Mouse (Mus musculus) intestine, embryonic 15.5 days (tissue): Measurements from ENCODE around the gene Dync1h1. TPM values are rescaled to one million over a fixed set of nuclear protein-coding genes. Genes with fewer than 3 reads are reported as not detected.
"Not testable (repeated sequence)": the region's sequence is repeated elsewhere in the genome, so short reads cannot be mapped to it uniquely, and the experiment has no call there.

Source experiments
- ATAC-seq: fragments of 200-750 bp; cut with Nextera tagmentation; 2 replicates; pipeline ENCODE4 v1.8.0; 2017; ENCODE audit warnings: moderate TSS enrichment, moderate library complexity
- H3K27ac ChIP-seq: fragments of 300-500 bp; sonication (generic); 2 replicates; pipeline ENCODE4 v1.5.1; 2015; ENCODE audit warnings: mild to moderate bottlenecking, inconsistent platforms
- H3K27me3 ChIP-seq: fragments of 300-500 bp; sonication (generic); replicated peaks from 2 replicates; pipeline ENCODE4 v1.6.1; 2015; ENCODE audit warnings: inconsistent platforms
- H3K36me3 ChIP-seq: fragments of 300-500 bp; sonication (generic); 2 replicates; pipeline ENCODE4 v1.6.1; 2015; ENCODE audit warnings: inconsistent platforms
- H3K4me1 ChIP-seq: fragments of 300-500 bp; sonication (generic); replicated peaks from 2 replicates; pipeline ENCODE4 v1.6.1; 2015; ENCODE audit warnings: inconsistent platforms
- H3K4me2 ChIP-seq: fragments of 300-500 bp; sonication (generic); replicated peaks from 2 replicates; pipeline ENCODE4 v1.6.1; 2015; ENCODE audit warnings: mild to moderate bottlenecking, inconsistent platforms
- H3K4me3 ChIP-seq: fragments of 300-500 bp; sonication (generic); replicated peaks from 2 replicates; pipeline ENCODE4 v1.5.1; 2015; ENCODE audit warnings: inconsistent platforms
- H3K9ac ChIP-seq: fragments of 300-500 bp; sonication (generic); 2 replicates; pipeline ENCODE4 v1.6.1; 2015; ENCODE audit warnings: inconsistent platforms
- H3K9me3 ChIP-seq: fragments of 300-500 bp; sonication (generic); 2 replicates; pipeline ENCODE4 v1.6.1; 2016; ENCODE audit warnings: inconsistent platforms
- WGBS: fragments of 180-500 bp; shearing (Covaris S2); methylation state at CpG from one replicate; pipeline ENCODE4 v1.1.7; 2015; 5-methylcytosine and 5-hydroxymethylcytosine counted together
- polyA plus RNA-seq: library from polyadenylated mRNA; unstranded; fragments of >200 nt; fragmentation: Nextera tagmentation; extraction: Ambion mirVana; gene quantifications from 2 replicates; pipeline ENCODE4 v1.2.1, GENCODE M21; 2015

Dync1h1 gene
- polyA plus RNA-seq, 1 experiment from 2014 or later = 35.7 TPM

DNA sequence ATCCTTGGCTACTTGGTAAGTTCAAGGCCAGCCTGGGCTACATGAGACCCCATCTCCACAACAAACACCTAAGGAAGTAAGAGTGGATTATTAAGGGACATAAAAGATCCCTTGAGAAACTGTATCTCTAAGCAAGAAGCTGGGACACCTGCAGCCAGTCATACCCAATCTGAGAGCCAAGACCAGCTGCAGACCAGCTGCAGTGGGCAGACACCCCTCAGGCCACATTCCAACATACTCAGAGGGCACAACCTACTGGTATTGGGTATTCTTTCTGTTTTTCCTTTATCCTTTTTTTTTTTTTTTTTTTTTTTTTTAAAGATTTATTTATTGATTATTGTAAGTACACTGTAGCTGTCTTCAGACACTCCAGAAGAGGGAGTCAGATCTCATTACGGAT is 82.3 kb downstream of the Dync1h1 start:
- ATAC-seq = no peak
- Histone ChIP-seq H3K9me3 (no peaks in the 10 kb centered on the region), H3K36me3 (no peaks in the 10 kb centered on the region; the same call in 1 of the 2 replicates), H3K4me2 (no peak overlapping the region), H3K4me1 (peaks cover 7% of the 10 kb centered on the region; the same call in 1 of the 2 replicates), H3K4me3 (no peak overlapping the region), H3K27me3 (no peaks in the 10 kb centered on the region), H3K27ac (no peak overlapping the region), H3K9ac (no peak overlapping the region)
- WGBS = no CpG with 5 or more reads among the region's 1 CpGs

DNA sequence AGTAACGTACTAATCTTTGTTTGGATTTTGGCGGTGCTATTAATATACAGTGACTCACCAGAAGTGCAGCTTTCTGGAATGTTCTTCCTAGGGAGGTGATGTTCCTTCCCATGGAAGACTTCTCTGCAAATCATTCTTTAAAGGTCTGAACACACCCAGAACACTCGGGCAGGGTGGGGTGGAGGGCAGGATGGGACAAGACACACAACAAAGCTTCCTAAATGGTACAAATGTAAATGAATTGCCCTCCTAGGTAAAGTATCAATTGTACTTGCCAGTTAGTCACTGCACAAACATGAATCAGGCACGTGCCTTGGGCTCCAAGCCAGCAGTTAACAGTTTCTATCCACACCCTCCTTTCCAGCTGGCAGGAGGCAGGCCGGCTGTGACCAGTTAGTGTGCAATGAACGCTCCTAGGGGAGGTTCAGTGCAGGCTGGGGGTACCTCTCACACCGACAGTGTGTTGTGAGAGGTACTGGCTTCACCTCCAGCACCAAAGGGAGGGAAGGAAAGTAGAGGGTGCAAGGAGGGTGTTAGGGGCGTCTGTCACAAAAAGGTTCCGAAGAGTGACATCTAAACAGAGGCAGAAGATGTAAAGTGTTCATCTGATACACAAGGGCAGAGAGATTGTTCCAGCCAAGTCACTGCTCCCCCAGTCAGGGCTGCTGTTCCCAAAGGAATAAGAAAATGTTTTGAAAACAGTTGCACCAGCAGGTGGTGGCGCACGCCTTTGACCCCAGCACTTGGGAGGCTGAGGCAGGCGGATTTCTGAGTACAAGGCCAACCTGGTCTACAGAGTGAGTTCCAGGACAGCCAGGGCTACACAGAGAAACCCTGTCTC is 86.9 kb downstream of the Dync1h1 start:
- peak overlapping the region; percentile 59 for H3K27ac ChIP-seq
- peaks cover 10% of the 10 kb centered on the region for H3K36me3 ChIP-seq
- no peak overlapping the region for H3K4me2 ChIP-seq
- peak; percentile 93 for ATAC-seq
- H3K4me1 ChIP-seq = peaks cover 7% of the 10 kb centered on the region; the same call in 1 of the 2 replicates
- H3K27me3 ChIP-seq = no peaks in the 10 kb centered on the region
- no peak overlapping the region for H3K4me3 ChIP-seq
- WGBS = 43% methylated on average over 12 of the region's 12 CpGs
- H3K9me3 ChIP-seq = no peaks in the 10 kb centered on the region
- no peak overlapping the region for H3K9ac ChIP-seq

DNA sequence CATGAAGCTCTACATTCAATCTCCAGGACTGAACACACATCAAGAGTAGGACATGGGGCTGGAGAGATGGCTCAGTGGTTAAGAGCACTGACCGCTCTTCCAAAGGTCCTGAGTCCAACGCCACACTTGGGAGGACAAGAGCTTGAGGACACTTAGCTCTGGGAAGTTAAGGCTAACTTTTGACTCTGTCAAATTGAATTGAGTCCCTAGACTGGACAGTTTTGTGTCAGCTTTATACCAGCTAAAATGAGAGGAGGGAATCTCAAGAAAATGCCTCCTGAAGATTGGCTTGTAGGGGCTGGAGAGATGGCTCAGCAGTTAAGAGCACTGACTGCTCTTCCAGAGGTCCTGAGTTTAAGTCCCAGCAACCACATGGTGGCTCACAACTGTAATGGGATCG is 87.7 kb downstream of the Dync1h1 start:
- not testable (repeated sequence) for H3K9ac ChIP-seq, ATAC-seq, H3K27ac ChIP-seq, H3K4me2 ChIP-seq, H3K4me1 ChIP-seq, H3K9me3 ChIP-seq, H3K27me3 ChIP-seq, H3K4me3 ChIP-seq
- WGBS = 95% methylated on average over 3 of the region's 3 CpGs
- peaks cover 10% of the 10 kb centered on the region for H3K36me3 ChIP-seq

DNA sequence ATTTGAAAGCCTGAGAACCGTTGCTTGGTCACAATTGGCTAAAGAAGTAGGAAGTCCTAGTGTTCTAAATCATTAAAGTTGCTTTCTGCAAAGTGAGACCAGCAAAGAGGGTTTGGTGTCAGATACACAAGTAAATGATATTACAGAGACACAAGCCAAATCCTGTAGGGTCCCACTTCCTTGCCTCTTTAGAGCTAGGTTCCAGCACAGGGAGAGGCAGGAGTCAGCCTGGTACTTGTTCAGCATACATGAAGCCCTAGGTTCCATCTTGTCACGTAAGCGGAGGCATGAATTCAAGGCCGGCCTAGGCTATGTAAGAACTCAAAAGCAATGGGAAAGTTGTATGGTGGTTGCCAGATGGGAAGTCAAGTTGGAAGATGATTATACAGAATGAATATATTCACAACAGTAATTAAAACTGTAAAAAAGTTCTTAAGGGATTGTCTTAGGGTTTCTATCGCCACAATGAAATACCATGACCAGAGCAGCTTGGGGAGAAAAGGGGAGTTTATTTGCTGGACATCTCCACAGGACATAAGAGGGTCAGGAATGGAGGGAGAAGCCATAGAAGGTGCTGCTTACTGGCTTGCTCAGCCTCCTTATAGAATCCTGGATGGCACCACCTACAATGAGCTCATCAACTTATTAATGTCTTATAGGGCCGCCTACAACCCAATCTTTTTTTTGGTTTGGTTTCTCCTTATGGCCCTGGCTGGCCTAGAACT is 88.8 kb downstream of the Dync1h1 start:
- H3K27ac ChIP-seq = no peak overlapping the region
- 84% methylated on average over 6 of the region's 6 CpGs for WGBS
- no peaks in the 10 kb centered on the region for H3K9me3 ChIP-seq
- no peak for ATAC-seq
- H3K9ac ChIP-seq = no peak overlapping the region
- H3K36me3 ChIP-seq = peaks cover 14% of the 10 kb centered on the region
- H3K27me3 ChIP-seq = no peaks in the 10 kb centered on the region
- peaks cover 13% of the 10 kb centered on the region for H3K4me1 ChIP-seq
- no peak overlapping the region for H3K4me2 ChIP-seq
- no peak overlapping the region for H3K4me3 ChIP-seq

DNA sequence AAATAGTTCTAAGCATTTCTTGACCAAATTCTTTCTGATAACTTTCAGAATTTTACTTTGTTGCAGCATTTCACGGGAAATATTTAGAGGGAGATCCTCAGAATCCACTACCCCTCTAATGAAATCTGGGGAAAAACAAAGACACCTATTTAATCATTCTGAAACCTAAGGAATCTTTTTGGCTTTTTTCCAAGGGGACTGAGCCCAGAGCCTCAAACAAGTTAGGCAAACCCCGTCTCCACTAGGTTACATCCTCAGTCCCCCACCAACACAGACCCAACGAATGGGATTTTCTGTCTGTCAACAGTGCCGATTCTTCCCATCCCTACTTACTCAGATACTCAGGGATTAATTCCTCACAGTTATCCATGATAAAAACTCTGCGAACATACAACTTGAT is 92.1 kb downstream of the Dync1h1 start:
- not testable (repeated sequence) for ATAC-seq, H3K4me1 ChIP-seq, H3K27me3 ChIP-seq, H3K9me3 ChIP-seq, H3K4me3 ChIP-seq, H3K9ac ChIP-seq, H3K27ac ChIP-seq, H3K4me2 ChIP-seq
- H3K36me3 ChIP-seq = peaks cover 14% of the 10 kb centered on the region
- 67% methylated on average over 5 of the region's 5 CpGs for WGBS

DNA sequence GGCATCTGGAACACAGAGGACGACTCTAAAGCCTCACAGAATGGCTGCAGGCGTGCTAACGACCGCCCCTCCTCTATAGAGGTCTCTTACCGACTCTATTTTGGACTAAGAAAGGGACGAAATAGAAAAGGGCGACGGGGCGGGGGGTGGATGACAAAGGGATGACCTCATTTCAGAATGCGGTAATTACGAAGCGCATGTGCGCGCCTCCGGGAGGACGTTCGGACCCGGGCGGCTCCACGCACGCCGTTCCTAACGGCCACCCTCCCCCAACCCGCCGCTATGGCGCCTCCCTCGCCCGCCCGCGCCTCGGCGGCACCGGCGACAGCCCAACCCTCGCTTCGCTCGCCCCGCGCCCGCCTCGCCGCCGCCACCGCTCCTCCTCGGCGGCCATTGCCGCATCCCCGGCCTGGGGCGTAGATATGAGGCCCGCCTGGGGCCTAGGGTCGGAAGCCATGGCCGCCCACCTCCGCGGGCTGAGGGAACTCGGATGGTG is 94.5 kb downstream of the Dync1h1 start:
- peak; percentile 76 for ATAC-seq
- peaks cover 9% of the 10 kb centered on the region; the same call in 1 of the 2 replicates for H3K4me1 ChIP-seq
- H3K4me2 ChIP-seq = peak overlapping the region; percentile 57
- peaks cover 11% of the 10 kb centered on the region; the same call in 1 of the 2 replicates for H3K36me3 ChIP-seq
- H3K27me3 ChIP-seq = no peaks in the 10 kb centered on the region
- peak overlapping the region; percentile 92 for H3K27ac ChIP-seq
- no peaks in the 10 kb centered on the region for H3K9me3 ChIP-seq
- peak overlapping the region; percentile 100 for H3K4me3 ChIP-seq
- WGBS = under 1% methylated on average over 55 of the region's 55 CpGs
- H3K9ac ChIP-seq = peak overlapping the region; percentile 100

DNA sequence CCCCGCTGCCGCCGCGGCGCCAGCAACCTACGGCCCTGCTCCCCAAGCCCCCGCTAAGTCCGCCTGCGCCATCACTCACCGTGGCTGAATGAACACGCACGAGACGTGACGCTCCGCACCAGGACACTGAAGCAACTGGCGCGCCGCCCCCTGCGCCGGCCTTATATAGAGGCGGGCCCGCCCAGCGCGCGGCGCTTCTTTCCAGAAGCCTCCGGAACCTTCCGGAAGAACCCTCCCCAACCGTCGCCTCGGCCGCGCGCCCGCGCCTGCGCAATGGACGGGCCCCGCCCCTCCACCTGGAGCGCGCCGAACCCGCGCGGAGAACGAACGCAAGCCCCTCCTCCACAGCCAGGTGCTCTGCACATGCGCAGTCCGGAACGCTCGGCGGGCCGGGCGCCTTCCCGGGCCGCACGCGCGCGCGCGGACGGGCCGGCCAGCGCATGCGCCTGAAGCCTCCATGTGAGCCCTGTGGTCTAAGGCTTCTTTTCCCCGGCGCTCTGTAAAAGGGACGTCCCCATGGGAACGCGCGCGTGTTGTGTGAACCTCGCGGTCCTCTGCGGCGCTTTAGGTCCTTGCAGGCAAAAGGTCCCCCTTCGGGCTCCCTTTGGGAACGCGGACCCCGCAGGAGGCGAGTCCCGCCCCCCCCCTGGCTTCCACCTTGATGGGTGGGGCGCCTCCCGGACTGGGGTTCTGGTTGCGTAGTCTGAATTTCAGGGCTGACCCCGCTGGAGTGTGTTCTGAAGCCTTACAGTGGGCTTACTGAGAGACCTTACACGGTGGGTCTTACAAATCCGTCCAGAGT is 95.1 kb downstream of the Dync1h1 start:
- ATAC-seq = peak; percentile 97
- Histone ChIP-seq H3K4me2 (peak overlapping the region; percentile 79), H3K4me1 (peaks cover 9% of the 10 kb centered on the region; the same call in 1 of the 2 replicates), H3K9ac (peak overlapping the region; percentile 100), H3K9me3 (no peaks in the 10 kb centered on the region), H3K4me3 (peak overlapping the region; percentile 100), H3K27me3 (no peaks in the 10 kb centered on the region), H3K36me3 (peaks cover 11% of the 10 kb centered on the region; the same call in 1 of the 2 replicates), H3K27ac (peak overlapping the region; percentile 92)
- under 1% methylated on average over 89 of the region's 89 CpGs for WGBS

DNA sequence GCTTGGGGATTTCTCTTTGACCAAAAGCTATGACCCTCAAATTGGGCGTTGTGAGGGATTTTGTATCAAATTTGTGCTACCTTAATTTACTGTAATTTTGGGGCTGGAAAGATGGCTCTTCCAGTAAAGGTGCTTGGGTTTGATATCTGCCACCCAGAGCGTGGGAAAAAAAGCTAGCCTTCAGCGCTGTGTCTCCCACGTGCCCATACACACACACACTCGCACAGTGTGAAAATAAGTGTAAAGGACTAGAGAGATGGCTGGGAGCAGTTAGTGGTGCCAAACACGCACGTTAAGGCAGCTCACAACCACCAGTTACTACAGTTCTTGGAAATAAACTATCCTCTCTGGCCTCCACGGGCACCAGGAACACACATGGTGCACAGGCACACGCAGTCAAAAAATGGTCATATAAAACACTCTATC is 95.7 kb downstream of the Dync1h1 start:
- ATAC-seq = no peak
- WGBS = 46% methylated on average over 9 of the region's 9 CpGs
- Histone ChIP-seq H3K4me2 (peak overlapping the region; percentile 79), H3K27ac (peak overlapping the region; percentile 86), H3K4me3 (peak overlapping the region; percentile 100), H3K36me3 (peaks cover 6% of the 10 kb centered on the region; the same call in 1 of the 2 replicates), H3K9ac (peak overlapping the region; percentile 91), H3K27me3 (no peaks in the 10 kb centered on the region), H3K9me3 (no peaks in the 10 kb centered on the region), H3K4me1 (peaks cover 9% of the 10 kb centered on the region; the same call in 1 of the 2 replicates)

DNA sequence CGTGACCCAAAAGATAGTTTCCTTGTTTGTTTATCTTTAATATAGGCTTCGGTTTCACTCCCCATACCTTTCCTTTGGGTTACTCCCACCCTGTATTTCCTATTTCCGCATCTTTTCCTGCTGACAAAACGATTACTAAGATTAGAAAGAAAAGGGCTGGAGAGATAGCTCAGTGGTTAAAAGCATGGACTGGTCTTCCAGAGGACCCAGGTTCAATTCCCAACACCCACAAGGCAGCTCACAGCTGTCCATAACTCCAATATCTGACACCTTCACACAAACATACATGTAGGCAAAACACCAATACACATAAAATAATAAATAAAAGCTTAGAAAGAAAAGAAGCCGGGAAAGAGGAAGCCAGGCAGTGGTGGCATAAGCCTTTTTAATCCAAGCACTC is 96.2 kb downstream of the Dync1h1 start:
- Histone ChIP-seq H3K27me3 (no peaks in the 10 kb centered on the region), H3K9me3 (no peaks in the 10 kb centered on the region), H3K27ac (no peak overlapping the region), H3K4me1 (peaks cover 9% of the 10 kb centered on the region; the same call in 1 of the 2 replicates), H3K9ac (no peak overlapping the region), H3K36me3 (peaks cover 6% of the 10 kb centered on the region; the same call in 1 of the 2 replicates), H3K4me3 (no peak overlapping the region), H3K4me2 (no peak overlapping the region)
- 73% methylated on average over 5 of the region's 5 CpGs for WGBS
- ATAC-seq = no peak

DNA sequence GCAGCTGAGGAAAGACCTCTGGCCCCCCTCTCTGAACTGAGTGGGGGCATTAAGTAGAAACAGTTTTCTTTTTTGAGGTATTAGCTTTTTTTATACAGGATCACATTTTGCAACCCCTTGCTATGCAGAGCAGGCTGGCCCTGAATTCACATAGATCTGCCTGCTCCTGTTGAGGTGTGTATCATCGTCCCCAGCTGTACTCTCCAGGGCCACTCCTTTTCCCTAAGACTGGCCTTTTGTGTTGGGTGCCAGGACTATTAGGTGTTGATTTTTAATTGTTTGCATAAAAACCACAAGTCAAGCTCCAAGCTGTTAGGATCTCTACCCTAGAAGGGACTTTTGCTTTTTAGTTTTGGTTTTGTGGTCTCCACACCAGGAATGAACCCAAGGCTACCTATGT is 96.8 kb downstream of the Dync1h1 start:
- ATAC-seq = no peak
- WGBS = 93% methylated on average over 1 of the region's 1 CpGs
- Histone ChIP-seq H3K4me2 (no peak overlapping the region), H3K4me3 (no peak overlapping the region), H3K9ac (no peak overlapping the region), H3K4me1 (peaks cover 10% of the 10 kb centered on the region; the same call in 1 of the 2 replicates), H3K27ac (0 out of 2 replicates have a peak overlapping the region, but pooled peaks have one; percentile 17), H3K36me3 (peaks cover 4% of the 10 kb centered on the region; the same call in 1 of the 2 replicates), H3K9me3 (no peaks in the 10 kb centered on the region), H3K27me3 (no peaks in the 10 kb centered on the region)

DNA sequence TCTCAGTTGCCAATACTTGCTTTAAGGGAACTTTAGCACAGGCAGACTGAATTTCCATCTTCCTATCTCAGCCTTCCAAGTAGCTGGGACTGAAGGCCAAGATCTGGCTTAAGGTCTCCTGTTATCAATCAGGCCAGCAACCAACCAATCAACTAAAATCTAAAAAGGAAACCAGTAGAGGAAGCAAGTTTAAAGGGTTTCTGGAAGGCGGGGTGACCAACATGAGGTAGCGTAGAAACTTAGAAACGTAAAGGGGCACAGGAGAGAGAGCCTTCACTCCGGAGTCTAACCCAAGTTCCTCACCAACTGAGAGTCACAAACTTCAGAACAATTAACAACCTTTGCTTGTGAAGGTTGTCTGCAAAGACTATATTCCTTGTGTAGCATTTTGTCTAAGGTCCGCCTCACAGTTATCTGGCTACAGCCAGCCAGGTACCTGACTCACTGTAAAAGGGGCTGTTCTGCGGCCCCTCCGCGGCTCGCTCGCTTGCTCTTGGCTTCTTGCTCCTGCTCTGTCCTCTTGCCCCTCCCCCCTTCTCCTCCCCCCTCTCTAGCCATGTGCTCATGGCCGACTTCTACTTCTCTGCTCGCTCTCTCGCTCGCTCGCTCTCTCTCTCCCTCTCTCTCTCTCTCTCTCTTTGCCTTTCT is 97.4 kb downstream of the Dync1h1 start:
- Histone ChIP-seq H3K27me3 (no peaks in the 10 kb centered on the region), H3K4me1 (peaks cover 11% of the 10 kb centered on the region; the same call in 1 of the 2 replicates), H3K9me3 (no peaks in the 10 kb centered on the region), H3K36me3 (peaks cover 4% of the 10 kb centered on the region; the same call in 1 of the 2 replicates), H3K4me2 (no peak overlapping the region), H3K9ac (no peak overlapping the region), H3K4me3 (no peak overlapping the region), H3K27ac (0 out of 2 replicates have a peak overlapping the region, but pooled peaks have one; percentile 17)
- WGBS = 40% methylated on average over 15 of the region's 15 CpGs
- no peak for ATAC-seq
